Mouse (Mus musculus): ENCODE data around the gene 4930415L06Rik. TPM values are rescaled to one million over a fixed set of nuclear protein-coding genes. Genes with fewer than 3 reads are reported as not detected.

The 4930415L06Rik gene
- not detected in 2 replicates for polyA plus RNA-seq (2012; rRNA removed)

GRCm38 (mm10) chrX:89932752-89933151 is at the start of gene 4930415L06Rik:
4930415L06Rik (minus strand) TSS chrX:89932852.
- TF ChIP-seq CTCF (IDR thresholded peaks at IDR 0.05; ENCODE audit: borderline replicate concordance, extremely low read depth, insufficient read depth, insufficient read length) = no peak
- no peak for DNase-seq (ENCODE audit: low read depth)

- DNase-seq (ENCODE audit: low read depth) = peak; percentile 67
These were observed 46.0 kb upstream of the 4930415L06Rik start for GRCm38 (mm10) chrX:89978621-89979020.

GRCm38 (mm10) chrX:89904871-89905270 is 27.8 kb downstream of the 4930415L06Rik start:
- DNase-seq (ENCODE audit: low read depth) = no peak
- TF ChIP-seq CTCF (IDR thresholded peaks at IDR 0.05; ENCODE audit: borderline replicate concordance, extremely low read depth, insufficient read depth, insufficient read length) = no peak
- TF ChIP-seq POLR2A (IDR thresholded peaks at IDR 0.05; ENCODE audit: borderline replicate concordance, extremely low read depth, insufficient read depth, insufficient read length, poor library complexity, severe bottlenecking) = no peak

More at GRCm38 (mm10) chrX:89978621-89979020, 46.0 kb upstream of the 4930415L06Rik start:
- TF ChIP-seq CTCF (IDR thresholded peaks at IDR 0.05; ENCODE audit: borderline replicate concordance, extremely low read depth, insufficient read depth, insufficient read length) (no peak), POLR2A (IDR thresholded peaks at IDR 0.05; ENCODE audit: borderline replicate concordance, extremely low read depth, insufficient read depth, insufficient read length, poor library complexity, severe bottlenecking) (no peak)

Other genes starting within 250 kb of the 4930415L06Rik start
- gene 4932429P05Rik, start 180.6 kb downstream of the 4930415L06Rik start, polyA plus RNA-seq (2012; rRNA removed) = not detected in 2 replicates

Measured in brain, embryonic 14.5 days (tissue).